Mouse (Mus musculus) ZHBTc4 (cell line): Measurements from ENCODE around the gene Psg20.
"Not testable (repeated sequence)": the region's sequence is repeated elsewhere in the genome, so short reads cannot be mapped to it uniquely, and the experiment has no call there.

Source experiments
- DNase-seq: peaks from one replicate; pipeline ENCODE4 v3.0.0-alpha.2; 2011; ENCODE audit warnings: low read depth, low spot score

The Psg20 gene

GRCm38 (mm10) chr7:18686085-18686484 lies at the start of gene Psg20:
TSS of gene Psg20 (minus strand) at chr7:18686185.
- DNase-seq, result no peak

GRCm38 (mm10) chr7:18734451-18734850 lies 48.5 kb upstream of the Psg20 start:
- no peak for DNase-seq

- DNase-seq, result no peak
These were observed 47.1 kb upstream of the Psg20 start for GRCm38 (mm10) chr7:18733111-18733510.

GRCm38 (mm10) chr7:18728391-18728790 lies 42.4 kb upstream of the Psg20 start:
- DNase-seq, result no peak

- DNase-seq, result not testable (repeated sequence)
These were observed 39.9 kb upstream of the Psg20 start for GRCm38 (mm10) chr7:18725931-18726330.

- no peak for DNase-seq
These were observed 38.0 kb upstream of the Psg20 start for GRCm38 (mm10) chr7:18724001-18724400.

- DNase-seq, result no peak
These were observed 31.8 kb upstream of the Psg20 start, which contains the start of gene Psg22 for GRCm38 (mm10) chr7:18717790-18718189. TSS of gene Psg22 (plus strand) at chr7:18718090.

- DNase-seq, result no peak
These were observed 29.6 kb upstream of the Psg20 start for GRCm38 (mm10) chr7:18715546-18715945.

- DNase-seq, result no peak
These were observed 24.9 kb upstream of the Psg20 start for GRCm38 (mm10) chr7:18710846-18711245.

GRCm38 (mm10) chr7:18710331-18710730 lies 24.3 kb upstream of the Psg20 start:
- DNase-seq, result peak; percentile 18

GRCm38 (mm10) chr7:18685586-18685985 lies 399 bp downstream of the Psg20 start:
- DNase-seq, result no peak

- peak; percentile 63 for DNase-seq
These were observed 6.2 kb downstream of the Psg20 start for GRCm38 (mm10) chr7:18679772-18680171.

GRCm38 (mm10) chr7:18656625-18657024 lies 29.4 kb downstream of the Psg20 start, which contains the start of gene Psg21:
TSS of gene Psg21 (minus strand) at chr7:18656725.
- DNase-seq, result not testable (repeated sequence)

- DNase-seq, result not testable (repeated sequence)
These were observed 59.1 kb downstream of the Psg20 start for GRCm38 (mm10) chr7:18626921-18627320.
